8 mouse cellular contexts compared by ENCODE assay signal in genomic region chr5:114680676-114681285, GRCm38 (mm10). TPM values are rescaled to one million over a fixed set of nuclear protein-coding genes. Genes with fewer than 3 reads are reported as not detected.
DNase-seq lines count a peak whose midpoint lies in the region; ATAC-seq and TF ChIP-seq lines count a peak whose summit lies in the region.
"Had no signal": no experiment of that assay in that cellular context is flagged by ENCODE, and none has a peak within 500 bp of the region (broad histone marks: within the 10 kb centered on the region; RNA-seq: fewer than 3 reads in every experiment).

No protein-coding gene starts in this region.

- WGBS in kidney, embryonic 16.5 days, result 45% methylated on average over 19 of the region's 19 CpGs
- 14% methylated on average over 19 of the region's 19 CpGs for WGBS in bone marrow, adult 2 months

- no peak for TF ChIP-seq CTCF in bone marrow, adult 2 months (IDR thresholded peaks at IDR 0.05; ENCODE audit: control insufficient read depth, insufficient read depth, low read length)

- H3K27ac ChIP-seq in kidney, embryonic 16.5 days (ENCODE audit: low read length), result peak overlapping the region; percentile 51
- H3K27ac ChIP-seq in bone marrow, adult 2 months (ENCODE audit: control insufficient read depth, insufficient read depth, low read depth, low read length, poor library complexity), result peak overlapping the region; percentile 32

- no peak overlapping the region for H3K4me3 ChIP-seq in kidney, embryonic 16.5 days (ENCODE audit: low read length)
- no peak overlapping the region for H3K4me3 ChIP-seq in bone marrow, adult 2 months (replicated peaks; ENCODE audit: control insufficient read depth, low read depth, low read length)

- peaks cover 14% of the 10 kb centered on the region; the same call in 1 of the 2 replicates for H3K36me3 ChIP-seq in kidney, embryonic 16.5 days (ENCODE audit: insufficient read depth, low read length)

- no peak for ATAC-seq in kidney, embryonic 16.5 days (ENCODE audit: low FRiP score, low TSS enrichment)
- ATAC-seq in granulocyte monocyte progenitor cell, adult 5-6 weeks (replicated peaks; ENCODE audit: poor library complexity, severe bottlenecking), result peak; percentile 39
- peak; percentile 56 for ATAC-seq in megakaryocyte, adult 5-6 weeks (ENCODE audit: poor library complexity, severe bottlenecking)
- ATAC-seq in erythroid progenitor cell, adult 5-6 weeks (replicated peaks; ENCODE audit: low FRiP score, poor library complexity, severe bottlenecking), result no peak

- H3K4me1 ChIP-seq in kidney, embryonic 16.5 days (ENCODE audit: insufficient read depth, low read length), result peaks cover 46% of the 10 kb centered on the region
- peaks cover 5% of the 10 kb centered on the region for H3K4me1 ChIP-seq in bone marrow, adult 2 months (ENCODE audit: control insufficient read depth, insufficient read depth, low read length)

- H3K9ac ChIP-seq in kidney, embryonic 16.5 days (replicated peaks; ENCODE audit: low read length), result no peak overlapping the region

- no peak for TF ChIP-seq POLR2A in bone marrow, adult 2 months (IDR thresholded peaks at IDR 0.05; ENCODE audit: borderline replicate concordance, control insufficient read depth, low read depth, low read length)

- no peak overlapping the region for H3K4me2 ChIP-seq in kidney, embryonic 16.5 days (replicated peaks; ENCODE audit: low read depth, low read length)

- no peaks in the 10 kb centered on the region for H3K9me3 ChIP-seq in kidney, embryonic 16.5 days (ENCODE audit: low read length)

- no peak for DNase-seq in kidney, postnatal 4 days
- DNase-seq in layer of hippocampus, adult 9-10 months (ENCODE audit: low spot score), result no peak
- DNase-seq: gastrocnemius, postnatal 36 days had no signal

- H3K27me3 ChIP-seq in kidney, embryonic 16.5 days (ENCODE audit: insufficient read depth, low read length), result no peaks in the 10 kb centered on the region

RNA-seq across cellular contexts. Expression of gene Gltp, which starts 10.0 kb away (rescaled TPM):
- 86.0 and 89.6 TPM in 2 replicates for polyA plus RNA-seq in kidney, embryonic 16.5 days (2015; fragmentation: Nextera tagmentation; extraction: Ambion mirVana)
- polyA plus RNA-seq in bone marrow, adult 2 months (2011; ENCODE audit: insufficient read depth, insufficient read length, low replicate concordance, missing spikeins), result 28.3 and 33.5 TPM in 2 replicates
- 85.6 and 87.2 TPM in 2 replicates for total RNA-seq in granulocyte monocyte progenitor cell, adult 5-6 weeks (2014; fragmentation: Nextera tagmentation)
- 21.8 and 30.8 TPM in 2 replicates for total RNA-seq in granulocyte monocyte progenitor cell, adult 5-6 weeks (2017)
- 268 and 269 TPM in 2 replicates for total RNA-seq in megakaryocyte, adult 5-6 weeks (2015)
- 135 and 141 TPM in 2 replicates for total RNA-seq in megakaryocyte, adult 5-6 weeks (2017)
- total RNA-seq in erythroid progenitor cell, adult 5-6 weeks (2015; ENCODE audit: low replicate concordance), result 103 and 104 TPM in 2 replicates
- total RNA-seq in erythroid progenitor cell, adult 5-6 weeks (2017; ENCODE audit: low replicate concordance), result 42.0 and 54.4 TPM in 2 replicates

RNA-seq across cellular contexts. Expression of gene Trpv4, which starts 22.6 kb away (rescaled TPM):
- polyA plus RNA-seq in kidney, embryonic 16.5 days (2015; fragmentation: Nextera tagmentation; extraction: Ambion mirVana), result 33.4 and 33.6 TPM in 2 replicates
- 1.3 and 5.0 TPM in 2 replicates for polyA plus RNA-seq in bone marrow, adult 2 months (2011; ENCODE audit: insufficient read depth, insufficient read length, low replicate concordance, missing spikeins)
- total RNA-seq in granulocyte monocyte progenitor cell, adult 5-6 weeks (2014; fragmentation: Nextera tagmentation), result 0.43 and 4.2 TPM in 2 replicates
- total RNA-seq in granulocyte monocyte progenitor cell, adult 5-6 weeks (2017), result 0.26 and 0.82 TPM in 2 replicates
- 1.5 TPM in 2 replicates for total RNA-seq in megakaryocyte, adult 5-6 weeks (2015)
- 0.94 and 1.8 TPM in 2 replicates for total RNA-seq in megakaryocyte, adult 5-6 weeks (2017)
- total RNA-seq in erythroid progenitor cell, adult 5-6 weeks (2015; ENCODE audit: low replicate concordance), result not detected in 2 replicates
- 1.5 TPM in 1 of 2 replicates, not detected in the other for total RNA-seq in erythroid progenitor cell, adult 5-6 weeks (2017; ENCODE audit: low replicate concordance)

RNA-seq across cellular contexts. Expression of gene Tchp, which starts 26.8 kb away (rescaled TPM):
- polyA plus RNA-seq in kidney, embryonic 16.5 days (2015; fragmentation: Nextera tagmentation; extraction: Ambion mirVana), result 15.5 and 16.1 TPM in 2 replicates
- 15.5 and 23.5 TPM in 2 replicates for polyA plus RNA-seq in bone marrow, adult 2 months (2011; ENCODE audit: insufficient read depth, insufficient read length, low replicate concordance, missing spikeins)
- total RNA-seq in granulocyte monocyte progenitor cell, adult 5-6 weeks (2014; fragmentation: Nextera tagmentation), result 6.0 and 25.2 TPM in 2 replicates
- 9.8 and 12.6 TPM in 2 replicates for total RNA-seq in granulocyte monocyte progenitor cell, adult 5-6 weeks (2017)
- 2.6 and 3.0 TPM in 2 replicates for total RNA-seq in megakaryocyte, adult 5-6 weeks (2015)
- total RNA-seq in megakaryocyte, adult 5-6 weeks (2017), result 6.9 and 7.6 TPM in 2 replicates
- total RNA-seq in erythroid progenitor cell, adult 5-6 weeks (2015; ENCODE audit: low replicate concordance), result 2.2 and 19.7 TPM in 2 replicates
- total RNA-seq in erythroid progenitor cell, adult 5-6 weeks (2017; ENCODE audit: low replicate concordance), result 12.5 and 23.8 TPM in 2 replicates

Comparison
In these comparisons a context has a peak if more than half of its experiments do, and no peak if none do; other contexts are left out.
1. ATAC-seq: peak in granulocyte monocyte progenitor cell, adult 5-6 weeks (single experiment) and megakaryocyte, adult 5-6 weeks (single experiment); none in kidney, embryonic 16.5 days (single experiment) and erythroid progenitor cell, adult 5-6 weeks (single experiment).